Mouse (Mus musculus) frontal cortex, postnatal 14 days (tissue): ENCODE measurements around the gene Tmem120a.

Source experiments
- DNase-seq, 2 experiments: peaks; one replicate each; pipeline ENCODE4 v3.0.0; 2022; ENCODE audit warnings: low spot score in 2 of 2

The Tmem120a gene

GRCm38 (mm10) chr5:135733071-135733470 is 11.2 kb downstream of the Tmem120a start:
- no peak for DNase-seq

GRCm38 (mm10) chr5:135731322-135731721 is 12.9 kb downstream of the Tmem120a start:
- no peak for DNase-seq

- no peak for DNase-seq
Observed at GRCm38 (mm10) chr5:135730916-135731315, 13.3 kb downstream of the Tmem120a start.

- DNase-seq = no peak
Observed at GRCm38 (mm10) chr5:135730278-135730677, 14.0 kb downstream of the Tmem120a start.

- no peak for DNase-seq
Observed at GRCm38 (mm10) chr5:135729351-135729750, 14.9 kb downstream of the Tmem120a start.

- no peak for DNase-seq
Observed at GRCm38 (mm10) chr5:135728361-135728760, 15.9 kb downstream of the Tmem120a start.

- DNase-seq = no peak
Observed at GRCm38 (mm10) chr5:135727871-135728270, 16.4 kb downstream of the Tmem120a start.

GRCm38 (mm10) chr5:135726641-135727346 is 17.5 kb downstream of the Tmem120a start:
- no peak for DNase-seq

GRCm38 (mm10) chr5:135725991-135726390 is 18.3 kb downstream of the Tmem120a start:
- no peak for DNase-seq

GRCm38 (mm10) chr5:135725391-135725841 is 18.8 kb downstream of the Tmem120a start:
- DNase-seq = no peak

GRCm38 (mm10) chr5:135724536-135725322 is 19.5 kb downstream of the Tmem120a start:
- DNase-seq = no peak

GRCm38 (mm10) chr5:135723165-135723751 is 21.0 kb downstream of the Tmem120a start:
- no peak for DNase-seq

- peak in 1 of 2 experiments; percentile 40 for DNase-seq
Observed at GRCm38 (mm10) chr5:135722121-135722520, 22.1 kb downstream of the Tmem120a start.

GRCm38 (mm10) chr5:135721076-135721475 is 23.2 kb downstream of the Tmem120a start:
- DNase-seq = no peak

- no peak for DNase-seq
Observed at GRCm38 (mm10) chr5:135720121-135720520, 24.1 kb downstream of the Tmem120a start.

- DNase-seq = no peak
Observed at GRCm38 (mm10) chr5:135719586-135720120, 24.6 kb downstream of the Tmem120a start.

- DNase-seq = no peak
Observed at GRCm38 (mm10) chr5:135715624-135716023, 28.6 kb downstream of the Tmem120a start.

GRCm38 (mm10) chr5:135713441-135714218 is 30.6 kb downstream of the Tmem120a start:
- peak; percentile 45 to 58 for DNase-seq

GRCm38 (mm10) chr5:135712803-135713202 is 31.4 kb downstream of the Tmem120a start:
- DNase-seq = peak in 1 of 2 experiments; percentile 46

- no peak for DNase-seq
Observed at GRCm38 (mm10) chr5:135711582-135712355, 32.5 kb downstream of the Tmem120a start.
